Mouse (Mus musculus): ENCODE results near the gene Guf1. TPM values are rescaled to one million over a fixed set of nuclear protein-coding genes. Genes with fewer than 3 reads are reported as not detected.

The Guf1 gene
- total RNA-seq, 1 experiment, result 17.5 TPM

DNA sequence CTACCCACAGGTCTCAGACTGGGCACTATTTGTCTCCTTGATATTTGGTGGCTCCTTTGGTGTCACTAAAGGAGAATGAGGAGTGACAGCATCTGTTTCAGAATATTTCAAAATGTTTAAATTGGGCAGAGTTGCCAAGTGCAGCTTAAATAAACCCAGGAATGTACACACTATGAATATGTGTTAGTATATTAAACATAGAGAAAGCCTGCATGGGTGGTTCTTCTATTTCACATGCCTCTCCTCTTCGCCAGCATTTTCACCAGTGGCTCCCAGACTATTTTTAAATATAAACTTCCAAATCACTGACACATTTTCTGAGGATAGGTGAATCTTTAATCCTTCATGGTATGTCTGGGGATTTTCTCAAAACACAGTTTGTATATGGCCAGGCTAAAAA, 64.2 kb downstream of the Guf1 start:
- Histone ChIP-seq H3K9me3 (ENCODE audit: control insufficient read depth, insufficient read depth, low read depth, low read length) (no peaks in the 10 kb centered on the region), H3K27ac (ENCODE audit: insufficient read depth, low read depth, low read length, poor library complexity, severe bottlenecking) (no peak overlapping the region), H3K9ac (ENCODE audit: insufficient read depth, low read depth, low read length, poor library complexity, severe bottlenecking) (no peak overlapping the region), H3K36me3 (ENCODE audit: control insufficient read depth, insufficient read depth, low read length, poor library complexity, severe bottlenecking) (no peaks in the 10 kb centered on the region), H3K4me1 (ENCODE audit: control insufficient read depth in 2 of 2, insufficient read depth in 2 of 2, low read length in 2 of 2, poor library complexity in 1 of 2) (no peaks in the 10 kb centered on the region), H3K4me3 (ENCODE audit: insufficient read depth in 1 of 2, low read depth in 1 of 2, low read length in 2 of 2, poor library complexity in 1 of 2, severe bottlenecking in 1 of 2) (no peak overlapping the region)
- no peak for DNase-seq (ENCODE audit: low read depth, low spot score)
- in situ Hi-C loops (cut with MboI; ENCODE audit: low sequenced_read_pairs in 2 of 2, unreplicated experiment in 2 of 2), result loop anchor here in 1 of 2 experiments (25.0 kb wide), 1 partner anchor 891 kb away; no protein-coding TSS in a partner anchor
- no peak for TF ChIP-seq MAFK (IDR thresholded peaks at IDR 0.05; ENCODE audit: insufficient read depth, low read depth, low read length)
- TF ChIP-seq HCFC1 (IDR thresholded peaks at IDR 0.05; ENCODE audit: borderline replicate concordance, insufficient read depth, low read length), result no peak
- TF ChIP-seq CHD2 (IDR thresholded peaks at IDR 0.05; ENCODE audit: low read depth, low read length), result no peak
- no peak for TF ChIP-seq ZNF384 (IDR thresholded peaks at IDR 0.05; ENCODE audit: low read depth, low read length)
- TF ChIP-seq ZC3H11A (IDR thresholded peaks at IDR 0.05; ENCODE audit: borderline replicate concordance, low read depth, low read length), result no peak

Other genes with a start within 250 kb of the Guf1 start
- 0.62 and 0.95 TPM in 2 replicates for gene Kctd8, start 215.2 kb upstream of the Guf1 start, total RNA-seq (2012; rRNA removed)
- 0.40 and 0.58 TPM in 2 replicates for gene Yipf7, start 14.3 kb upstream of the Guf1 start, total RNA-seq (2012; rRNA removed)
- 7.4 and 10.7 TPM in 2 replicates for gene Gnpda2, start 35.4 kb downstream of the Guf1 start, total RNA-seq (2012; rRNA removed)

Measured in ES-E14 (cell line).